Mouse (Mus musculus): Measurements from ENCODE around the gene Ccdc3. TPM values are rescaled to one million over a fixed set of nuclear protein-coding genes. Genes with fewer than 3 reads are reported as not detected.
"Not testable (repeated sequence)": the region's sequence is repeated elsewhere in the genome, so short reads cannot be mapped to it uniquely, and the experiment has no call there.

The Ccdc3 gene
- total and polyA plus RNA-seq, 2 experiments from 2014 or later = 6.3 to 11.9 TPM

- DNase-seq (ENCODE audit: low spot score) (peak; percentile 18), ATAC-seq (ENCODE audit: low FRiP score) (no peak)
- H3K4me1 ChIP-seq (ENCODE audit: insufficient read depth, low read length) = peaks cover 4% of the 10 kb centered on the region; the same call in 1 of the 2 replicates
- no peak for TF ChIP-seq CTCF (IDR thresholded peaks at IDR 0.05)
- H3K4me2 ChIP-seq (ENCODE audit: low read depth, low read length, poor library complexity, severe bottlenecking) = no peak overlapping the region
- no peaks in the 10 kb centered on the region for H3K36me3 ChIP-seq (ENCODE audit: insufficient read depth, low read length)
- WGBS = 85% methylated on average over 3 of the region's 3 CpGs
- no peaks in the 10 kb centered on the region for H3K27me3 ChIP-seq (ENCODE audit: insufficient read depth, low read length)
- no peak overlapping the region for H3K4me3 ChIP-seq (ENCODE audit: low read depth, low read length)
- H3K27ac ChIP-seq (ENCODE audit: low read depth, low read length) = no peak overlapping the region
- H3K9me3 ChIP-seq (ENCODE audit: low read length) = no peaks in the 10 kb centered on the region
- H3K9ac ChIP-seq (replicated peaks; ENCODE audit: low read length, poor library complexity, severe bottlenecking) = no peak overlapping the region
Measured at GRCm38 (mm10) chr2:5236846-5237482, 99.4 kb downstream of the Ccdc3 start.

DNA sequence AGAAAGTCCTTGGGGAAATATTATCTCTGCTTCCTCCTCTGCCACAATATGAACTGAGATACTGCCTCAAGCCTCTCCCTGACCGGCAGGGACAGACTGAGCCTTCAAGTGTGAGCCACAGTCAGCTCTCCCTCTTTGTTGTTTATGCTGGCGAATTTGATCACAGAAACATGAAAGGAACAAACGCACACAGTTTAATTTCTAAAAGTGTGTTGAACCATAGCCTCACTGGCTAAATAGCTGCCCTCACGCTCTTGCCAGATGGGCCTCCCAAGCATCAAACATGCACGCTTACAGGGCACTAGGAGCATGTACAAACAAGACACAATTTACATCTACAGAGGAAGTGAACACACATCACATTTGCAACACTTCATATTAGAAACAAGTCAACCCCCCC lies 100.3 kb downstream of the Ccdc3 start:
- Histone ChIP-seq H3K9ac (replicated peaks; ENCODE audit: low read length, poor library complexity, severe bottlenecking) (no peak overlapping the region), H3K4me2 (ENCODE audit: low read depth, low read length, poor library complexity, severe bottlenecking) (no peak overlapping the region), H3K27me3 (ENCODE audit: insufficient read depth, low read length) (no peaks in the 10 kb centered on the region), H3K36me3 (ENCODE audit: insufficient read depth, low read length) (no peaks in the 10 kb centered on the region), H3K4me1 (ENCODE audit: insufficient read depth, low read length) (peaks cover 5% of the 10 kb centered on the region; the same call in 1 of the 2 replicates), H3K27ac (ENCODE audit: low read depth, low read length) (no peak overlapping the region), H3K9me3 (ENCODE audit: low read length) (no peaks in the 10 kb centered on the region), H3K4me3 (ENCODE audit: low read depth, low read length) (no peak overlapping the region)
- no peak for TF ChIP-seq CTCF (IDR thresholded peaks at IDR 0.05)
- ATAC-seq (ENCODE audit: low FRiP score) = no peak
- DNase-seq (ENCODE audit: low spot score) = no peak
- WGBS = 78% methylated on average over 5 of the region's 5 CpGs

DNA sequence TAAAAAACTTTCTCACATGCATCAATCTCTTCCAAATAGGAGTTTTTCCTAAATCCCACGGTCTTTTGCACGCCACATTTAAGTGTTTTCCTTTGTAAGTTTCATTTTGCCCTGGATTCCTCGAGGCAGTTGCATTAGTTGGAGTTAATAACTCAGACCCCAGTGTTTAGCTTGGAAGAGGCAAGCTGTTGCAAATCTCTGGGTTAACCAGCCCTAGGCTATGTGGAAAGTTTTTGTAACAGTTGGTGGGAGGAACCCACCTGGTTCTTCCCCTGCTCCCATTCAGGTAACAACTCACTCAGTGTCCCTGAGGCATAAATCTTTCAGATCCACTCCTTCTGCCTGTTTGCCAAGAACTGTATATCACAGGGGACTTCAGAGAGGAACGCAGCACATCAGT lies 101.9 kb downstream of the Ccdc3 start:
- Histone ChIP-seq H3K4me1 (ENCODE audit: insufficient read depth, low read length) (peaks cover 5% of the 10 kb centered on the region; the same call in 1 of the 2 replicates), H3K9me3 (ENCODE audit: low read length) (no peaks in the 10 kb centered on the region), H3K4me3 (ENCODE audit: low read depth, low read length) (no peak overlapping the region), H3K27ac (ENCODE audit: low read depth, low read length) (no peak overlapping the region), H3K27me3 (ENCODE audit: insufficient read depth, low read length) (no peaks in the 10 kb centered on the region), H3K4me2 (ENCODE audit: low read depth, low read length, poor library complexity, severe bottlenecking) (no peak overlapping the region), H3K9ac (replicated peaks; ENCODE audit: low read length, poor library complexity, severe bottlenecking) (no peak overlapping the region), H3K36me3 (ENCODE audit: insufficient read depth, low read length) (no peaks in the 10 kb centered on the region)
- 70% methylated on average over 4 of the region's 4 CpGs for WGBS
- no peak for TF ChIP-seq CTCF (IDR thresholded peaks at IDR 0.05)
- ATAC-seq (ENCODE audit: low FRiP score) = no peak
- no peak for DNase-seq (ENCODE audit: low spot score)

- ATAC-seq (ENCODE audit: low FRiP score) (peak; percentile 38; the same call in 1 of the 2 replicates), DNase-seq (ENCODE audit: low spot score) (peak; percentile 91)
- H3K4me1 ChIP-seq (ENCODE audit: insufficient read depth, low read length) = peaks cover 5% of the 10 kb centered on the region; the same call in 1 of the 2 replicates
- H3K4me3 ChIP-seq (ENCODE audit: low read depth, low read length) = no peak overlapping the region
- no peaks in the 10 kb centered on the region for H3K9me3 ChIP-seq (ENCODE audit: low read length)
- H3K4me2 ChIP-seq (ENCODE audit: low read depth, low read length, poor library complexity, severe bottlenecking) = no peak overlapping the region
- WGBS = 24% methylated on average over 6 of the region's 6 CpGs
- no peak overlapping the region for H3K27ac ChIP-seq (ENCODE audit: low read depth, low read length)
- H3K27me3 ChIP-seq (ENCODE audit: insufficient read depth, low read length) = no peaks in the 10 kb centered on the region
- no peak for TF ChIP-seq CTCF (IDR thresholded peaks at IDR 0.05)
- H3K36me3 ChIP-seq (ENCODE audit: insufficient read depth, low read length) = no peaks in the 10 kb centered on the region
- H3K9ac ChIP-seq (replicated peaks; ENCODE audit: low read length, poor library complexity, severe bottlenecking) = no peak overlapping the region
Measured at GRCm38 (mm10) chr2:5241469-5241897, 103.9 kb downstream of the Ccdc3 start.

- not testable (repeated sequence) for DNase-seq (ENCODE audit: low spot score); H3K4me2 ChIP-seq (ENCODE audit: low read depth, low read length, poor library complexity, severe bottlenecking); H3K9me3 ChIP-seq (ENCODE audit: low read length); H3K4me1 ChIP-seq (ENCODE audit: insufficient read depth, low read length); H3K36me3 ChIP-seq (ENCODE audit: insufficient read depth, low read length); H3K4me3 ChIP-seq (ENCODE audit: low read depth, low read length); H3K27me3 ChIP-seq (ENCODE audit: insufficient read depth, low read length); H3K9ac ChIP-seq (replicated peaks; ENCODE audit: low read length, poor library complexity, severe bottlenecking); H3K27ac ChIP-seq (ENCODE audit: low read depth, low read length); ATAC-seq (ENCODE audit: low FRiP score)
- WGBS = 94% methylated on average over 6 of the region's 6 CpGs
Measured at GRCm38 (mm10) chr2:5249199-5249598, 111.6 kb downstream of the Ccdc3 start.

DNA sequence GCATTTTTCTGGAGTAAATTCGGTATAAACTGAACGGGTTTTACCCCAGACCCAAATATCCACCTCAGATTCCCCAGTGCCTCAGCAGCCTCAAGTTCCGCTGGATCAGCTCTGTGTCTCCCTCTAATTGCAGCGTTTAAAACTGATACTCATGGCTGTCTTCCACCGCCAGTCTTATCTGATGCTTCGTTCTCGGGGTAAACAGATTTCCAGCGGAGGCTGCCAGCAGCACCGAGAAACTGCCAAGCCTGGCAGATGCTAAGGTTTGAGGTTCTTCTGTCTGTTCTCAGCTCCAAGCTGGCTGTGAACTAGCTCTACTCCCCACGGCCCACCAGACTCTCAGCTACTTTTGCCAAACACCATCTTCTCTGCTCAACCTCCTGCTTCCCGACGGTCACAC lies 112.4 kb downstream of the Ccdc3 start:
- Histone ChIP-seq H3K9me3 (ENCODE audit: low read length) (no peaks in the 10 kb centered on the region), H3K9ac (replicated peaks; ENCODE audit: low read length, poor library complexity, severe bottlenecking) (no peak overlapping the region), H3K4me1 (ENCODE audit: insufficient read depth, low read length) (no peaks in the 10 kb centered on the region), H3K4me3 (ENCODE audit: low read depth, low read length) (no peak overlapping the region), H3K36me3 (ENCODE audit: insufficient read depth, low read length) (no peaks in the 10 kb centered on the region), H3K27me3 (ENCODE audit: insufficient read depth, low read length) (no peaks in the 10 kb centered on the region), H3K27ac (ENCODE audit: low read depth, low read length) (no peak overlapping the region), H3K4me2 (ENCODE audit: low read depth, low read length, poor library complexity, severe bottlenecking) (no peak overlapping the region)
- DNase-seq (ENCODE audit: low spot score) = peak; percentile 90
- 77% methylated on average over 12 of the region's 12 CpGs for WGBS
- TF ChIP-seq CTCF (IDR thresholded peaks at IDR 0.05) = peak; percentile 43
- no peak for ATAC-seq (ENCODE audit: low FRiP score)
